Mouse (Mus musculus) layer of hippocampus, postnatal 25 days (tissue): ENCODE measurements around the gene Hspa4. TPM values are rescaled to one million over a fixed set of nuclear protein-coding genes. Genes with fewer than 3 reads are reported as not detected.
"Not testable (repeated sequence)": the region's sequence is repeated elsewhere in the genome, so short reads cannot be mapped to it uniquely, and the experiment has no call there.

Experiments
- DNase-seq, 2 experiments: peaks; one replicate each; pipeline ENCODE4 v3.0.0; 2022; ENCODE audit warnings: mixed read lengths in 2 of 2, low spot score in 1 of 2; ENCODE audit errors: extremely low spot score in 1 of 2
- total RNA-seq, 2 experiments: library from RNA; stranded (reverse); gene quantifications; 2 replicates each; pipeline ENCODE4 v1.2.3; 2021

Hspa4 gene
- total RNA-seq, 2 experiments from 2014 or later = 173 to 178 TPM

- no peak for DNase-seq
These were observed 8.1 kb upstream of the Hspa4 start for GRCm38 (mm10) chr11:53308251-53308864.

- DNase-seq = no peak
These were observed 7.4 kb upstream of the Hspa4 start for GRCm38 (mm10) chr11:53307558-53308065.

- no peak for DNase-seq
These were observed 6.7 kb upstream of the Hspa4 start for GRCm38 (mm10) chr11:53306965-53307364.

GRCm38 (mm10) chr11:53304044-53304840, 4.0 kb upstream of the Hspa4 start:
- DNase-seq = no peak

- DNase-seq = no peak
These were observed 884 bp upstream of the Hspa4 start for GRCm38 (mm10) chr11:53301167-53301515.

GRCm38 (mm10) chr11:53299551-53300329, 517 bp downstream of the Hspa4 start:
- peak; percentile 32 to 52 for DNase-seq

GRCm38 (mm10) chr11:53297947-53298860, 2.1 kb downstream of the Hspa4 start:
- DNase-seq = no peak

GRCm38 (mm10) chr11:53296880-53297279, 3.4 kb downstream of the Hspa4 start:
- DNase-seq = no peak

GRCm38 (mm10) chr11:53294441-53294840, 5.8 kb downstream of the Hspa4 start:
- no peak for DNase-seq

GRCm38 (mm10) chr11:53290871-53291270, 9.4 kb downstream of the Hspa4 start:
- DNase-seq = no peak

- not testable (repeated sequence) for DNase-seq
These were observed 10.1 kb downstream of the Hspa4 start for GRCm38 (mm10) chr11:53290187-53290586.

GRCm38 (mm10) chr11:53285885-53286284, 14.4 kb downstream of the Hspa4 start:
- no peak for DNase-seq

- DNase-seq = no peak
These were observed 21.8 kb downstream of the Hspa4 start for GRCm38 (mm10) chr11:53278411-53278810.

- no peak for DNase-seq
These were observed 24.9 kb downstream of the Hspa4 start for GRCm38 (mm10) chr11:53275358-53275757.

GRCm38 (mm10) chr11:53273313-53273712, 26.9 kb downstream of the Hspa4 start:
- DNase-seq = no peak

- no peak for DNase-seq
These were observed 30.7 kb downstream of the Hspa4 start for GRCm38 (mm10) chr11:53269596-53269995.

GRCm38 (mm10) chr11:53260556-53260955, 39.7 kb downstream of the Hspa4 start:
- no peak for DNase-seq

- no peak for DNase-seq
These were observed 40.2 kb downstream of the Hspa4 start for GRCm38 (mm10) chr11:53260056-53260455.

GRCm38 (mm10) chr11:53259047-53259632, 41.1 kb downstream of the Hspa4 start:
- no peak for DNase-seq

- no peak for DNase-seq
These were observed 43.3 kb downstream of the Hspa4 start for GRCm38 (mm10) chr11:53256914-53257313.
